Mouse (Mus musculus) embryonic facial prominence, embryonic 14.5 days (tissue): ENCODE data around the gene Nacc1. TPM values are rescaled to one million over a fixed set of nuclear protein-coding genes. Genes with fewer than 3 reads are reported as not detected.
"Not testable (repeated sequence)": the region's sequence is repeated elsewhere in the genome, so short reads cannot be mapped to it uniquely, and the experiment has no call there.

Experiments used
- ATAC-seq: fragments of 200-750 bp; cut with Nextera tagmentation; 2 replicates; pipeline ENCODE4 v1.8.0; 2017; ENCODE audit warnings: low read depth, moderate number of reproducible peaks, moderate TSS enrichment
- DNase-seq: peaks from one replicate; pipeline ENCODE4 v3.0.0-alpha.2; 2015; ENCODE audit warnings: low spot score
- H3K27ac ChIP-seq: fragments of 300-500 bp; sonication (generic); replicated peaks from 2 replicates; pipeline ENCODE4 v1.5.1; 2014; ENCODE audit warnings: low read depth, mild to moderate bottlenecking, low read length, moderate library complexity
- H3K27me3 ChIP-seq: fragments of 300-500 bp; sonication (generic); replicated peaks from 2 replicates; pipeline ENCODE4 v1.6.1; 2014; ENCODE audit warnings: low read length; ENCODE audit not compliant: control insufficient read depth, insufficient read depth
- H3K36me3 ChIP-seq: fragments of 300-500 bp; sonication (generic); 2 replicates; pipeline ENCODE4 v1.6.1; 2014; ENCODE audit warnings: low read length, mixed read lengths; ENCODE audit not compliant: control insufficient read depth, insufficient read depth
- H3K4me1 ChIP-seq: fragments of 300-500 bp; sonication (generic); 2 replicates; pipeline ENCODE4 v1.6.1; 2014; ENCODE audit warnings: antibody characterized with exemption, low read length; ENCODE audit not compliant: control insufficient read depth, insufficient read depth
- H3K4me2 ChIP-seq: fragments of 300-500 bp; sonication (generic); 2 replicates; pipeline ENCODE4 v1.6.1; 2014; ENCODE audit warnings: low read depth, mild to moderate bottlenecking, low read length, moderate library complexity, mixed read lengths
- H3K4me3 ChIP-seq: fragments of 300-500 bp; sonication (generic); 2 replicates; pipeline ENCODE4 v1.5.1; 2014; ENCODE audit warnings: low read depth, mild to moderate bottlenecking, low read length
- H3K9ac ChIP-seq: fragments of 300-500 bp; sonication (generic); 2 replicates; pipeline ENCODE4 v1.6.1; 2014; ENCODE audit warnings: low read depth, mild to moderate bottlenecking, low read length, moderate library complexity, mixed read lengths
- H3K9me3 ChIP-seq: fragments of 300-500 bp; sonication (generic); 2 replicates; pipeline ENCODE4 v1.6.1; 2016; ENCODE audit warnings: low read length; ENCODE audit not compliant: control insufficient read depth
- WGBS: fragments of 180-500 bp; shearing (Covaris S2); extraction: QIAGEN DNeasy Blood & Tissue Kit; methylation state at CpG from one replicate; pipeline ENCODE4 v1.1.7; 2014; 5-methylcytosine and 5-hydroxymethylcytosine counted together
- polyA plus RNA-seq: library from polyadenylated mRNA; unstranded; fragments of >200 nt; fragmentation: Nextera tagmentation; extraction: Ambion mirVana; gene quantifications from 2 replicates; pipeline ENCODE4 v1.2.1, GENCODE M21; 2014

Nacc1 gene
- polyA plus RNA-seq, 1 experiment from 2014 or later, result 19.7 TPM

- Histone ChIP-seq H3K27me3 (no peaks in the 10 kb centered on the region), H3K9me3 (no peaks in the 10 kb centered on the region), H3K4me2 (peak overlapping the region; percentile 93), H3K36me3 (peaks cover 30% of the 10 kb centered on the region; the same call in 1 of the 2 replicates), H3K4me1 (peaks cover 26% of the 10 kb centered on the region), H3K9ac (peak overlapping the region; percentile 99), H3K4me3 (peak overlapping the region; percentile 100), H3K27ac (peak overlapping the region; percentile 95)
- WGBS, result 2% methylated on average over 21 of the region's 62 CpGs
- ATAC-seq (peak; percentile 13), DNase-seq (peak; percentile 63)
Observed at GRCm38 (mm10) chr8:84687003-84687704, 508 bp downstream of the Nacc1 start.

- H3K4me2 ChIP-seq, result peak within 1 kb of the TSS; percentile 93
- H3K4me3 ChIP-seq, result peak within 1 kb of the TSS; percentile 100
- DNase-seq, result no peak
- peaks cover 26% of the 10 kb centered on the region for H3K4me1 ChIP-seq
- H3K9me3 ChIP-seq, result no peaks in the 10 kb centered on the region
- no peaks in the 10 kb centered on the region for H3K27me3 ChIP-seq
- peaks cover 27% of the 10 kb centered on the region; the same call in 1 of the 2 replicates for H3K36me3 ChIP-seq
- H3K27ac ChIP-seq, result peak within 1 kb of the TSS; percentile 95
- peak within 1 kb of the TSS; percentile 99 for H3K9ac ChIP-seq
- no peak for ATAC-seq
- WGBS, result 11% methylated on average over 16 of the region's 20 CpGs
Observed at GRCm38 (mm10) chr8:84686191-84687002, 1.3 kb downstream of the Nacc1 start, which contains the start of gene Trmt1. Trmt1 (plus strand) TSS chr8:84686307.

- no peak for ATAC-seq
- DNase-seq, result no peak
- Histone ChIP-seq H3K27ac (no peak overlapping the region), H3K9ac (no peak overlapping the region), H3K9me3 (no peaks in the 10 kb centered on the region), H3K4me3 (no peak overlapping the region), H3K27me3 (no peaks in the 10 kb centered on the region), H3K4me2 (no peak overlapping the region), H3K4me1 (peaks cover 25% of the 10 kb centered on the region), H3K36me3 (peaks cover 26% of the 10 kb centered on the region; the same call in 1 of the 2 replicates)
- WGBS, result 59% methylated on average over 3 of the region's 3 CpGs
Observed at GRCm38 (mm10) chr8:84684537-84684936, 3.1 kb downstream of the Nacc1 start.

DNA sequence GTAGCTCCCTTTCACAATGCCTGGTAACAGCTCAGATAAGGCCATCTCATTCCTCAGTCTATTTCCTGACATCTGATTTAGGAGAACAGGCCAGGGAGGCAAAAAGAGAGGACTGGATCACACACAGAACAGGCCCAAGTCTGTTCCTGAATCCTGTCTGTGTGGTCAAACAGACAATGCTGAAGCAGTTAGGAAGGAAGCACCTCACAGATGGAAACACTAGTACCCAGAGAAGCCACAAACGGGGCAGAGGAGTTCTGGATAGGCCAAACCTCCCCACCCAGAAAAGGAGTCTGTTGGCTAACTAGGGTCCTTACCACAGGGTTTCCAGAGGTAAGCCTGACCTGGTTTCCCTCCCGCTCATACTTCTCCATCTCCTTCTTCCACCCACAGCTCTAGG lies 5.4 kb downstream of the Nacc1 start:
- Histone ChIP-seq H3K4me3 (no peak overlapping the region), H3K27me3 (no peaks in the 10 kb centered on the region), H3K4me1 (peaks cover 15% of the 10 kb centered on the region), H3K4me2 (no peak overlapping the region), H3K9me3 (no peaks in the 10 kb centered on the region), H3K36me3 (peaks cover 26% of the 10 kb centered on the region; the same call in 1 of the 2 replicates), H3K9ac (no peak overlapping the region), H3K27ac (no peak overlapping the region)
- 84% methylated on average over 2 of the region's 2 CpGs for WGBS
- DNase-seq, result no peak
- ATAC-seq, result no peak

DNA sequence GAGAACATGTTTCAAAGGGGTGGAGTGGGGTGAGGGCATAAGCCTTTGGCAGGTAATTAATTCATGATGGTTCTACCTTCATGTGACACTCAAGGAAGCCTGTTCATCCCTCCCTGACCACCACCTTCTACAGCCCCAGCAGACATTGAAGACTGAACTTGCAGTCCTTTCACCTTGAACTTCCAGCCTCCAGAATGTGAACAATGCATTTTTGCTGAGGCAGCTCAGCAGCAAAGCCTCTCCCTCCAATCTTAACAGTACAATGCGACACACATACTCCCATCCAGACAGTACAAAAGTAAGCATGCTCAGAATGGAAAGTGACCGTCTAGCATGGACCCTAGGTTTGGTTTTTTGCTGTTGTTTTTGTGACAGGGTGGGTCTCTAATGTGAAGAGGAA lies 6.2 kb downstream of the Nacc1 start:
- Histone ChIP-seq H3K27me3 (no peaks in the 10 kb centered on the region), H3K9me3 (no peaks in the 10 kb centered on the region), H3K4me2 (no peak overlapping the region), H3K27ac (no peak overlapping the region), H3K4me1 (peaks cover 13% of the 10 kb centered on the region), H3K9ac (no peak overlapping the region), H3K36me3 (peaks cover 27% of the 10 kb centered on the region; the same call in 1 of the 2 replicates), H3K4me3 (no peak overlapping the region)
- ATAC-seq, result no peak
- 85% methylated on average over 2 of the region's 2 CpGs for WGBS
- no peak for DNase-seq

DNA sequence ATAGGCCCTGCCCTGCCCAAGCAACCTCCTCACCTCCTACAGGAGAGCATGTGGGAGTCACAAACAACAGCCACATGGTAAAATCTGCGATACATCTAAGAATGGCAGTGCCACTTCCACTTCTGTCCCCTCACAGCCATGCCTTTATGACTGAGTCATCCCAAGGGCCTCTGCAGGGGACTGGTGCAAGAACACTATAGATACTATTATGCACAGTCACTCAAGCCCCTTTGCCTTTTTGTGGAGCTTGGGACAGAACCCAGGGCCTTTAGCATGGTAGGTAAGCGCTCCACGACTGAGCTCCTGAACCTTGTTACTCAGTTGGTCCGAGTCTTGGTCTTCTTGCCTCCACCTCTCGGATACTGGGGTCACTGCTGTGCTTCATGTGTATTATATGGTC lies 10.4 kb downstream of the Nacc1 start:
- H3K36me3 ChIP-seq, result peaks cover 49% of the 10 kb centered on the region
- ATAC-seq (no peak), DNase-seq (no peak)
- no peak overlapping the region for H3K27ac ChIP-seq
- 89% methylated on average over 5 of the region's 5 CpGs for WGBS
- H3K4me2 ChIP-seq, result no peak overlapping the region
- H3K4me1 ChIP-seq, result 0 out of 2 replicates have a peak, but pooled peaks cover 4% of the 10 kb centered on the region
- H3K4me3 ChIP-seq, result no peak overlapping the region
- H3K9ac ChIP-seq, result no peak overlapping the region
- H3K9me3 ChIP-seq, result no peaks in the 10 kb centered on the region
- H3K27me3 ChIP-seq, result no peaks in the 10 kb centered on the region

GRCm38 (mm10) chr8:84670295-84671006 lies 17.2 kb downstream of the Nacc1 start:
- H3K27ac ChIP-seq, H3K4me1 ChIP-seq, H3K9ac ChIP-seq, DNase-seq, H3K4me3 ChIP-seq, ATAC-seq, H3K27me3 ChIP-seq, H3K4me2 ChIP-seq, H3K9me3 ChIP-seq: not testable (repeated sequence)
- 92% methylated on average over 5 of the region's 5 CpGs for WGBS
- H3K36me3 ChIP-seq, result peaks cover 54% of the 10 kb centered on the region

GRCm38 (mm10) chr8:84668731-84669485 lies 18.8 kb downstream of the Nacc1 start:
- no peak overlapping the region for H3K27ac ChIP-seq

More at GRCm38 (mm10) chr8:84668731-84669485, 18.8 kb downstream of the Nacc1 start:
- Histone ChIP-seq H3K4me3 (no peak overlapping the region), H3K36me3 (peaks cover 39% of the 10 kb centered on the region), H3K9me3 (no peaks in the 10 kb centered on the region), H3K27me3 (no peaks in the 10 kb centered on the region), H3K9ac (no peak overlapping the region), H3K4me2 (no peak overlapping the region), H3K4me1 (peaks cover 3% of the 10 kb centered on the region; the same call in 1 of the 2 replicates)
- ATAC-seq (no peak), DNase-seq (no peak)
- 85% methylated on average over 6 of the region's 6 CpGs for WGBS
